Mouse (Mus musculus) heart, adult 18-20 months (tissue): ENCODE results near the gene Mark4. TPM values are rescaled to one million over a fixed set of nuclear protein-coding genes. Genes with fewer than 3 reads are reported as not detected.

Source experiments
- DNase-seq, 2 experiments: peaks; one replicate each; pipeline ENCODE4 v3.0.0; 2021 to 2022; ENCODE audit warnings: mixed read lengths in 1 of 2
- long read RNA-seq, 2 experiments: library from polyadenylated mRNA; stranded (forward); transcript quantifications; one replicate each; pipeline ENCODE4 v2.0.0; 2021
- total RNA-seq, 2 experiments: library from RNA; stranded (reverse); gene quantifications; 2 replicates each; pipeline ENCODE4 v1.2.3; 2021

The Mark4 gene
- 10 to 100 TPM; 21.3 to 22.1 TPM for total RNA-seq
- long read RNA-seq, experiment 1, partial matches to known transcripts: 1 of 12 reads
- long read RNA-seq, experiment 1, other reads (novel, unspliced or antisense): 8 of 12 reads
- long read RNA-seq, experiment 2, partial matches to known transcripts: 1 of 15 reads
- long read RNA-seq, experiment 2, other reads (novel, unspliced or antisense): 13 of 15 reads

GRCm38 (mm10) chr7:19458591-19459111 lies at the start of gene Mark4:
Mark4 (minus strand) TSS chr7:19458821.
- DNase-seq: peak; percentile 85 to 86

GRCm38 (mm10) chr7:19507612-19507981 lies 49.0 kb upstream of the Mark4 start:
- peak in 1 of 2 experiments; percentile 34 for DNase-seq

- DNase-seq: peak in 1 of 2 experiments; percentile 35
Observed at GRCm38 (mm10) chr7:19506969-19507611, 48.5 kb upstream of the Mark4 start.

- DNase-seq: no peak
Observed at GRCm38 (mm10) chr7:19506326-19506725, 47.7 kb upstream of the Mark4 start.

GRCm38 (mm10) chr7:19503481-19504068 lies 45.0 kb upstream of the Mark4 start:
- DNase-seq: peak; percentile 32 to 81

GRCm38 (mm10) chr7:19501658-19502057 lies 43.0 kb upstream of the Mark4 start:
- no peak for DNase-seq

- no peak for DNase-seq
Observed at GRCm38 (mm10) chr7:19500420-19501363, 42.1 kb upstream of the Mark4 start.

- DNase-seq: no peak
Observed at GRCm38 (mm10) chr7:19498326-19498725, 39.7 kb upstream of the Mark4 start.

- no peak for DNase-seq
Observed at GRCm38 (mm10) chr7:19496214-19496555, 37.6 kb upstream of the Mark4 start.

- DNase-seq: peak in 1 of 2 experiments; percentile 50
Observed at GRCm38 (mm10) chr7:19495521-19496213, 37.0 kb upstream of the Mark4 start.

GRCm38 (mm10) chr7:19494751-19495474 lies 36.3 kb upstream of the Mark4 start:
- no peak for DNase-seq

GRCm38 (mm10) chr7:19491731-19492130 lies 33.1 kb upstream of the Mark4 start:
- peak; percentile 40 to 54 for DNase-seq

GRCm38 (mm10) chr7:19489525-19489924 lies 30.9 kb upstream of the Mark4 start:
- no peak for DNase-seq

- DNase-seq: no peak
Observed at GRCm38 (mm10) chr7:19486549-19486948, 27.9 kb upstream of the Mark4 start.

- no peak for DNase-seq
Observed at GRCm38 (mm10) chr7:19485488-19485887, 26.9 kb upstream of the Mark4 start.

GRCm38 (mm10) chr7:19483281-19483680 lies 24.7 kb upstream of the Mark4 start:
- no peak for DNase-seq

- DNase-seq: no peak
Observed at GRCm38 (mm10) chr7:19477624-19478384, 19.2 kb upstream of the Mark4 start.

GRCm38 (mm10) chr7:19477084-19477483 lies 18.5 kb upstream of the Mark4 start:
- no peak for DNase-seq

GRCm38 (mm10) chr7:19473875-19474443 lies 15.3 kb upstream of the Mark4 start:
- peak; percentile 67 to 82 for DNase-seq

- DNase-seq: peak in 1 of 2 experiments; percentile 53
Observed at GRCm38 (mm10) chr7:19472403-19472802, 13.8 kb upstream of the Mark4 start.
